Mouse (Mus musculus) stomach, embryonic 14.5 days (tissue): ENCODE data around the gene Mdm1. TPM values are rescaled to one million over a fixed set of nuclear protein-coding genes. Genes with fewer than 3 reads are reported as not detected.
"Not testable (repeated sequence)": the region's sequence is repeated elsewhere in the genome, so short reads cannot be mapped to it uniquely, and the experiment has no call there.

Experiments used
- ATAC-seq: fragments of 200-750 bp; cut with Nextera tagmentation; 2 replicates; pipeline ENCODE4 v1.8.0; 2017; ENCODE audit warnings: low read depth, moderate TSS enrichment; ENCODE audit not compliant: insufficient number of reproducible peaks, insufficient read depth, low FRiP score
- H3K27ac ChIP-seq: fragments of 300-500 bp; sonication (generic); 2 replicates; pipeline ENCODE4 v1.5.1; 2014; ENCODE audit warnings: mild to moderate bottlenecking, low read length, moderate library complexity, mixed read lengths
- H3K27me3 ChIP-seq: fragments of 300-500 bp; sonication (generic); 2 replicates; pipeline ENCODE4 v1.6.1; 2014; ENCODE audit warnings: low read length, control low read depth, mixed read lengths; ENCODE audit not compliant: control insufficient read depth, insufficient read depth
- H3K36me3 ChIP-seq: fragments of 300-500 bp; sonication (generic); 2 replicates; pipeline ENCODE4 v1.6.1; 2014; ENCODE audit warnings: mild to moderate bottlenecking, control low read depth, low read length, moderate library complexity, mixed read lengths; ENCODE audit not compliant: control insufficient read depth, insufficient read depth
- H3K4me1 ChIP-seq: fragments of 300-500 bp; sonication (generic); 2 replicates; pipeline ENCODE4 v1.6.1; 2014; ENCODE audit warnings: low read length, control low read depth, mixed read lengths; ENCODE audit not compliant: control insufficient read depth, insufficient read depth
- H3K4me2 ChIP-seq: fragments of 300-500 bp; sonication (generic); replicated peaks from 2 replicates; pipeline ENCODE4 v1.6.1; 2014; ENCODE audit warnings: low read depth, low read length, control low read depth
- H3K4me3 ChIP-seq: fragments of 300-500 bp; sonication (generic); 2 replicates; pipeline ENCODE4 v1.5.1; 2014; ENCODE audit warnings: low read depth, low read length, control low read depth
- H3K9ac ChIP-seq: fragments of 300-500 bp; sonication (generic); replicated peaks from 2 replicates; pipeline ENCODE4 v1.6.1; 2014; ENCODE audit warnings: low read depth, mild to moderate bottlenecking, control low read depth, low read length, moderate library complexity, mixed read lengths
- H3K9me3 ChIP-seq: fragments of 300-500 bp; sonication (generic); 2 replicates; pipeline ENCODE4 v1.6.1; 2016; ENCODE audit warnings: low read depth, low read length, control low read depth; ENCODE audit not compliant: control insufficient read depth
- WGBS: fragments of 180-500 bp; shearing (Covaris S2); extraction: QIAGEN DNeasy Blood & Tissue Kit; methylation state at CpG from one replicate; pipeline ENCODE4 v1.1.7; 2014; 5-methylcytosine and 5-hydroxymethylcytosine counted together
- polyA plus RNA-seq: library from polyadenylated mRNA; unstranded; fragments of >200 nt; fragmentation: Nextera tagmentation; extraction: Ambion mirVana; gene quantifications from 2 replicates; pipeline ENCODE4 v1.2.1, GENCODE M21; 2014

The Mdm1 gene
- polyA plus RNA-seq, 1 experiment from 2014 or later: 20.7 TPM

GRCm38 (mm10) chr10:118161131-118161530 is 19.5 kb downstream of the Mdm1 start:
- H3K4me2 ChIP-seq: no peak overlapping the region
- H3K4me1 ChIP-seq: no peaks in the 10 kb centered on the region
- no peak overlapping the region for H3K27ac ChIP-seq
- H3K4me3 ChIP-seq: no peak overlapping the region
- no peak for ATAC-seq
- H3K27me3 ChIP-seq: no peaks in the 10 kb centered on the region
- WGBS: 92% methylated on average over 2 of the region's 2 CpGs
- peaks cover 25% of the 10 kb centered on the region for H3K36me3 ChIP-seq
- no peaks in the 10 kb centered on the region for H3K9me3 ChIP-seq
- no peak overlapping the region for H3K9ac ChIP-seq

- no peak overlapping the region for H3K27ac ChIP-seq
- no peak for ATAC-seq
- H3K36me3 ChIP-seq: peaks cover 5% of the 10 kb centered on the region
- 61% methylated on average over 12 of the region's 12 CpGs for WGBS
- no peaks in the 10 kb centered on the region for H3K4me1 ChIP-seq
- H3K4me3 ChIP-seq: no peak overlapping the region
- no peak overlapping the region for H3K9ac ChIP-seq
- no peaks in the 10 kb centered on the region for H3K27me3 ChIP-seq
- H3K4me2 ChIP-seq: no peak overlapping the region
- H3K9me3 ChIP-seq: no peaks in the 10 kb centered on the region
Observed at GRCm38 (mm10) chr10:118169212-118169611, 27.6 kb downstream of the Mdm1 start.

DNA sequence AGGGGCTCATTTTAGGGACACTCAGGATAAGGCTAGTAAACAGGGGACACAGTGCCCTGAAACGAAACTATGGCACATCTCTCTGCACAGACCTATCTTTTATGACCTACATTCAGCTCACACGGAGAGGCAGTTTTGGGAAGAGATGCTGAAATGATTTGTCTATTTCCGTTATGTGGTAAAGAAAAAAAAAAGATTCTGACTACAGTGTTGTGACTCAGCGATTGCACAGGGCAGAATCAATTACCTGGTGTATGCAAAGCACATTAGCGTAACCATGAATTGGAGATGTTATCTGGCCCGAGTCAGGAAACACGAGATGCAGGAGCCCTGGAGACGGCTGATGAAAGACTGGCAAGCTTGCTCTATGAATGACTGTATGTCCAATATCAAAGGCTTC is 30.8 kb downstream of the Mdm1 start:
- no peaks in the 10 kb centered on the region for H3K9me3 ChIP-seq
- no peaks in the 10 kb centered on the region for H3K27me3 ChIP-seq
- H3K4me3 ChIP-seq: no peak overlapping the region
- no peak overlapping the region for H3K4me2 ChIP-seq
- 72% methylated on average over 8 of the region's 8 CpGs for WGBS
- H3K36me3 ChIP-seq: no peaks in the 10 kb centered on the region; the same call in 1 of the 2 replicates
- no peak overlapping the region for H3K9ac ChIP-seq
- no peaks in the 10 kb centered on the region for H3K4me1 ChIP-seq
- ATAC-seq: no peak
- no peak overlapping the region for H3K27ac ChIP-seq

GRCm38 (mm10) chr10:118172876-118173275 is 31.3 kb downstream of the Mdm1 start:
- no peak for ATAC-seq
- no peak overlapping the region for H3K4me3 ChIP-seq
- 93% methylated on average over 3 of the region's 3 CpGs for WGBS
- H3K27ac ChIP-seq: no peak overlapping the region
- no peak overlapping the region for H3K9ac ChIP-seq
- no peaks in the 10 kb centered on the region for H3K27me3 ChIP-seq
- no peaks in the 10 kb centered on the region for H3K9me3 ChIP-seq
- H3K4me1 ChIP-seq: no peaks in the 10 kb centered on the region
- H3K4me2 ChIP-seq: no peak overlapping the region
- no peaks in the 10 kb centered on the region; the same call in 1 of the 2 replicates for H3K36me3 ChIP-seq

DNA sequence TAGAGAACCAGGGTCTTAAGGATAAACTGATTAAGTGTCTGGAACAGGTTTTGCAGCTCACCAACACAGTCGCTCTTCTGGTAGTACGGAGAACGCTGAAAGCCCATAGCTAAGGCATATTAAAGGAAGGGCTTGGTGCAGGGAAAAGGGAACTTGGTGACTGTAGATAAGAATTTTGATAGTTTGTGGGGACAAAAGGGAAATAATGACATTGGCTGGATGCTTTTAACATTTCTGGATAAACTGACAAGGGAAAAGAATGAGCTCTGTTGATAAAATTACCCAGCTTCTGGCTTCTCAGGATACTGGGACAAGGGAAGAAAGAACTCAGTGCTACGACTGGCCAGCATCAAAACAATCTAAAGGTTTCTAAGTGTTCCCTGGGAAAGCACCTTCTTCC is 33.9 kb downstream of the Mdm1 start:
- H3K4me3 ChIP-seq, H3K9me3 ChIP-seq, H3K27ac ChIP-seq, H3K9ac ChIP-seq, ATAC-seq, H3K27me3 ChIP-seq, H3K4me2 ChIP-seq, H3K36me3 ChIP-seq, H3K4me1 ChIP-seq: not testable (repeated sequence)
- WGBS: 76% methylated on average over 4 of the region's 4 CpGs

DNA sequence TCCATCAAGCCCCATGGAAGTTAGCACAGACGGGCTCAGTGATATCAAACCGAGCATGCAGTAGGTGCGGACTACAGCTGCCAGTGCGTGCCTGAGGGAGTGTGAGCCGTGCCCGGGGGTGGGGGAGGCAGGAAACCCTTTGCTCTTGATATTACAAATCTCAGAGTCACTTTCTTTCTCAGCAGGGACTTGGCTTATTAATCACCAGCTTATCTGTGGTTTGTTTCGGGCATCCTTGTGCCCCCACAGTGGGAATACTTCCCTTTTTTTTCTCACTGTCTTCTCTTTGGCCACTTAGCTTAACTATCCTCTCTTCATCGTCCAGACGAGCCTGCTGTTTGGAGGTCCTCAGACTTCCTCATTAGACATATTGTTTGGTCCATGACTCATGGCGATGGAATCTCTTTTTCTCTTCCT is 37.1 kb downstream of the Mdm1 start:
- no peaks in the 10 kb centered on the region for H3K9me3 ChIP-seq
- no peaks in the 10 kb centered on the region for H3K4me1 ChIP-seq
- 78% methylated on average over 10 of the region's 10 CpGs for whole genome bisulfite sequencing

GRCm38 (mm10) chr10:118179265-118179664 is 37.7 kb downstream of the Mdm1 start:
- no peaks in the 10 kb centered on the region for H3K9me3 ChIP-seq
- H3K4me3 ChIP-seq: no peak overlapping the region
- no peak overlapping the region for H3K4me2 ChIP-seq
- no peak overlapping the region for H3K9ac ChIP-seq
- H3K4me1 ChIP-seq: no peaks in the 10 kb centered on the region
- no peaks in the 10 kb centered on the region for H3K36me3 ChIP-seq
- no peaks in the 10 kb centered on the region for H3K27me3 ChIP-seq
- ATAC-seq: no peak
- WGBS: 89% methylated on average over 11 of the region's 11 CpGs
- no peak overlapping the region for H3K27ac ChIP-seq

More for the DNA sequence above, 37.1 kb downstream of the Mdm1 start:
- Histone ChIP-seq H3K36me3 (no peaks in the 10 kb centered on the region), H3K4me2 (no peak overlapping the region), H3K4me3 (no peak overlapping the region), H3K9ac (no peak overlapping the region), H3K27me3 (no peaks in the 10 kb centered on the region), H3K27ac (no peak overlapping the region)
- no peak for ATAC-seq

- 28% methylated on average over 3 of the region's 3 CpGs for WGBS
- H3K36me3 ChIP-seq, ATAC-seq, H3K9me3 ChIP-seq, H3K27me3 ChIP-seq, H3K4me2 ChIP-seq, H3K9ac ChIP-seq, H3K4me3 ChIP-seq, H3K4me1 ChIP-seq, H3K27ac ChIP-seq: not testable (repeated sequence)
Observed at GRCm38 (mm10) chr10:118195150-118195549, 53.5 kb downstream of the Mdm1 start.

DNA sequence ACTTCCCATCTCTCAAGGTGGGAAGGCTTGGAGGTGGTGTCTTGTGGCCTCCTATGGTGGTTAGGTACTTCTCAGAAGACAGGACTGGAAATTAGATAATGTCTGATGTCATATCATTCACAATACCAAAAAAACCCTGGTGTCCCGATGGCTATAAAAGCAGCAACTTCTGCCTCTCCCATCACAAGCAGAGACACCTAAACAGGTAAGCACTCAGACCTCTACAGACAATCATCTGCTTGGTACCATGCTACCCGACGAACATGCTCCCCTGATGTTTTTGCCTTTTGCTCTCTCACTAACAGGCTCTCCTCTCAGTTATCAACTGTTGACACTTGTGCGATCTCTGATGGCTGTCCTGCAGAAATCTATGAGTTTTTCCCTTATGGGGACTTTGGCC is 63.0 kb downstream of the Mdm1 start, which contains the start of gene Il22:
Gene Il22, plus strand, starts transcription at position 301 of the 400 bp plus-strand sequence.
- H3K4me1 ChIP-seq: no peaks in the 10 kb centered on the region
- H3K27me3 ChIP-seq: no peaks in the 10 kb centered on the region
- no peak within 1 kb of the TSS for H3K9ac ChIP-seq
- no peaks in the 10 kb centered on the region for H3K36me3 ChIP-seq
- ATAC-seq: no peak
- 95% methylated on average over 4 of the region's 4 CpGs for WGBS
- H3K9me3 ChIP-seq: no peaks in the 10 kb centered on the region
- no peak within 1 kb of the TSS for H3K27ac ChIP-seq
- no peak within 1 kb of the TSS for H3K4me2 ChIP-seq
- no peak within 1 kb of the TSS for H3K4me3 ChIP-seq
